Mouse (Mus musculus) ovary, postnatal 14 days (tissue): Measurements from ENCODE around the gene Pirt.

ENCODE experiments used
- DNase-seq: peaks from one replicate; pipeline ENCODE4 v3.0.0; 2022; ENCODE audit warnings: low spot score

The Pirt gene

DNA sequence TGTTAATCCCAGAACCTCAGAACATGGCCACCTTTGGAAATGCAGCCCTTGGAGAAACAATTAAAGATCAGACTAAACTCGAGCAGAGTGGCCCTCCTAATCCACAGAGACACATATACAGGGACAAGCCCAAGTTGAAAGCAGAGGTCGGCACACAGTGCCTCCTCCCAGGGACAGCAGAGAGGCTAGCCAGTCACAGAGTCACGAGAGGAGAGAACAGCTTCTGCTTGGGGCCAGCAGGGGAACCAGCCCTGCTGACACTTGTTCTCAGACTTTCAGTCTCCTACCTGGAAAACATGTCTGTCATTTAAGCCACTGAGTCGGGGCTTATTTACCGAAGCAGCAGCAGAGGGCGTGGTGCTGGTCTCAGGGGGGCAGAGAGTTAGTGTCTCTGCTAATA lies 34.7 kb downstream of the Pirt start:
- DNase-seq: no peak

DNA sequence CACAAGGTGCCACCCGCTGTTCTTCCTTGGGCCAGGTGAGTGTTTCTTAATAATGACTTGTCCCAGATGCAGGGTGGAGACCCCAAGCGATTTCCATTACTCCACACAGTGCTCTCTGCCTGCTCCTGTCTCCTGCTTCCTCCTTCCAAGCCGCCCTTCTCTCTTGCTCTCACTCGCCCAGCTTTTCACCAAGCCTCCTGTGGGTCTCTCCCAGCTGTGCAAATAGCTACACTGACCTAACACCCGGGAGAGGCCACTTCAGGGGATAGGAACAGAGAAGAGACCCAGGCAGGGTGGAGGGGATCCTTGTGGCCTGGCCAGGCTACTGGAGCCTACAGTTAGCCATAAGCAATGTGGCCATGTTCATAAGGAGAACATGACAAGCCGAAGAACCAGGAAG lies 35.1 kb downstream of the Pirt start:
- no peak for DNase-seq

- DNase-seq: no peak
Measured at GRCm38 (mm10) chr11:66956303-66956702, 44.5 kb downstream of the Pirt start, which contains the start of gene Tmem238l. TSS of gene Tmem238l (plus strand) at chr11:66956638.

DNA sequence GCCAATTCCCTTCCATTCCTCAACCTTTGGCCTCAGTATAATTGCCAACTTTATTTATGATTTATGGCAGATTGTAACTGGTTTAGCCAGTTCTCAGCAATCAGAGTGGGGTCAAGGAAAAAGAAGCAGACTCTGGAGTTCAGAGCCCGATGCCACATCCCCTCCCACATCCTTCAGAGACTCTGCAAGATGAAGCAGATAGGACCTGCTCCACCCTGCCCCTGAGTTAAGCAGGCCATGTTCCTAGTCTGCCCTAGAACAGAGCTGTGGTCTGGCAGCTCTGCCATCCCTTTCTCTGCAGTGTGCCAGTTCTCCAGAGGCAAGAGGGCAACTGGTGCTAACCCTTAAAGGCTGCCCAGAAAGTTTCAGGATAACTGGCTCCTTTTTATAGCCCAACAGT lies 49.0 kb downstream of the Pirt start:
- DNase-seq: no peak

- DNase-seq: no peak
Measured at GRCm38 (mm10) chr11:66961447-66962176, 49.8 kb downstream of the Pirt start.

DNA sequence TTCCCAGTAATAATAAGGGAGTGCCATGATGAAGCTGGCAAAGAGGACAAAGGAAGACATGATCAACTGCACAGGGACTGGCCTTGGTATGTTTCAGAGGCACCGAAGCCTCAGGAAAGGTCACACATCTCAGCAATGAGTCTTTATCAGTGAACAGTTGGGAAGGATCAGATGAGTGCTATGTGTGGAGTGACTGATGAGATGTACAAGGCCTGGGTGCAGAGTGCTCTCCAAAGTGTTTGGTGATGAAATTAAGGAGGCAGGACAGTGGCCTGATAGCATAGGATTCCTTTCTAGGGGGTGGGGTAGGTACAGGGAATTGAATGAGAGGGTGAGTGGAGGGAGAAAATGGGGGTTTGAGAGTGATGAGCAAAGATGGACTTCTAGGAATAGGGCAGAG lies 51.7 kb downstream of the Pirt start:
- DNase-seq: no peak

DNA sequence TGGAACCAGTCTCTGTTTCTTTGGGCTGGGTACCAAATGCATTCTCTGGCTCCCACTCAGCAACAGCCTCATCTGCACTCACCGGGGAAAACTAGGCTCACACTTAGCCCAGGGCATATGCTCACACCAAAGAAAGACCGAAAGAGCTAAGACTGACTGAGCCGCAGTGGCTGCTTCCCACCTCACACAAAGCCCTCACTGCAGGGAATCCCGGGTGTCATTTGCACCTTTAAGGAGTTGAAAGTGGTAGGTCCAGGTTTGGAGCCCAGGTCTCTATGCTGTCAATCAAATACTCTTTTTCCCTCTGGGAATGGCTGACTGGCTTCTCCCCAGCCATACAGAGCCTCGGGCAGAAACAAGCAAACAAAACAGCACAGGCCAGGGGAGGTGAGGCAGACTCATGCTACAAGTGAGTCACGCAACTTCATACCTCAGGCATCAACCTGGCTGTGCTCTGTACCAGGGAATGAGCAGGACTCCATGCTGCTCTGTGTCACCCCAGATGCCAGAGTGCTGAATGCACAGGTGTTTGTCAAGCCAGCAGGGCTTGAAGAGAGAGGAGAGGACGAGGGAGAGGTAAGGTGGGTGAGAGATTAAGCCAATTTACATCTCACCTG lies 54.8 kb downstream of the Pirt start:
- DNase-seq: no peak

DNA sequence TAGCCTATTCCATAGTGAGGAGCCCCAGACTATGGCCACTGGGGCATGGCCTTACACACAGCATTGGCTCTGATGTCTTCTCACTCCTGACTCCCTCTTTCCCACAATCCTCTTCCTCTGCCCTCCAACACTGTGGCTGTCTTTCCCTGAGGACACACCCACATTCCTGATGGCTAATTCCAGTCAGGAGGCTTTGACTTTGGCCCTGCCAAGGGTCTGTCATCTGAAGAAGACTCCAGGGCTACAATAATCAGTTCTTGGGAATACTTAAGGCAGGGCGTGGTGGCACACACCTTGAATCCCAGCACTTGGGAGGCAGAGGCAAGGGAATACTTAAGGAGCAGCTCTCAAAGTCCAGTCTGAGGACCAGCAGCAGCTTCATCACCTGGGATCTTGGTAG lies 56.8 kb downstream of the Pirt start:
- DNase-seq: no peak

GRCm38 (mm10) chr11:66973507-66973906 lies 61.7 kb downstream of the Pirt start:
- no peak for DNase-seq

- no peak for DNase-seq
Measured at GRCm38 (mm10) chr11:66975606-66976330, 64.0 kb downstream of the Pirt start.
